Mouse (Mus musculus) cerebellum, adult 2 months (tissue): ENCODE results near the gene Hif3a.

Experiments
- CTCF ChIP-seq: fragments of 200-500 bp; IDR thresholded peaks from 2 replicates; pipeline ENCODE4 v1.5.1; 2011; ENCODE audit warnings: low read depth, mild to moderate bottlenecking, control low read depth, low read length, moderate library complexity, borderline replicate concordance; ENCODE audit not compliant: insufficient read depth
- POLR2A ChIP-seq: fragments of 200-500 bp; IDR thresholded peaks from 2 replicates; pipeline ENCODE4 v1.6.1; 2011; ENCODE audit warnings: low read length, control low read depth, borderline replicate concordance; ENCODE audit not compliant: insufficient read depth

- TF ChIP-seq POLR2A (no peak), CTCF (no peak)
These were observed 25.5 kb upstream of the Hif3a start for GRCm38 (mm10) chr7:17087731-17088130.
